Mouse (Mus musculus) intestine, embryonic 16.5 days (tissue): ENCODE results near the gene Ptprn2. TPM values are rescaled to one million over a fixed set of nuclear protein-coding genes. Genes with fewer than 3 reads are reported as not detected.

Experiments used
- ATAC-seq: fragments of 200-750 bp; cut with Nextera tagmentation; 2 replicates; pipeline ENCODE4 v1.8.0; 2017; ENCODE audit warnings: moderate TSS enrichment, moderate library complexity
- H3K27ac ChIP-seq: fragments of 300-500 bp; sonication (generic); 2 replicates; pipeline ENCODE4 v1.5.1; 2014; ENCODE audit warnings: mild to moderate bottlenecking, low read length
- H3K27me3 ChIP-seq: fragments of 300-500 bp; sonication (generic); replicated peaks from 2 replicates; pipeline ENCODE4 v1.6.1; 2014; ENCODE audit warnings: low read length, control low read depth, mixed read lengths; ENCODE audit not compliant: control insufficient read depth, insufficient read depth
- H3K36me3 ChIP-seq: fragments of 300-500 bp; sonication (generic); 2 replicates; pipeline ENCODE4 v1.6.1; 2014; ENCODE audit warnings: low read length, control low read depth; ENCODE audit not compliant: control insufficient read depth, insufficient read depth
- H3K4me1 ChIP-seq: fragments of 300-500 bp; sonication (generic); 2 replicates; pipeline ENCODE4 v1.6.1; 2014; ENCODE audit warnings: low read length, control low read depth, mixed read lengths; ENCODE audit not compliant: control insufficient read depth, insufficient read depth
- H3K4me2 ChIP-seq: fragments of 300-500 bp; sonication (generic); 2 replicates; pipeline ENCODE4 v1.6.1; 2014; ENCODE audit warnings: low read depth, low read length, control low read depth
- H3K4me3 ChIP-seq: fragments of 300-500 bp; sonication (generic); 2 replicates; pipeline ENCODE4 v1.5.1; 2014; ENCODE audit warnings: mild to moderate bottlenecking, low read length
- H3K9ac ChIP-seq: fragments of 300-500 bp; sonication (generic); 2 replicates; pipeline ENCODE4 v1.6.1; 2014; ENCODE audit warnings: low read depth, low read length
- H3K9me3 ChIP-seq: fragments of 300-500 bp; sonication (generic); 2 replicates; pipeline ENCODE4 v1.6.1; 2016; ENCODE audit warnings: low read length, control low read depth; ENCODE audit not compliant: control insufficient read depth
- WGBS: fragments of 180-500 bp; shearing (Covaris S2); extraction: QIAGEN DNeasy Blood & Tissue Kit; methylation state at CpG from one replicate; pipeline ENCODE4 v1.1.7; 2014; 5-methylcytosine and 5-hydroxymethylcytosine counted together
- polyA plus RNA-seq: library from polyadenylated mRNA; unstranded; fragments of >200 nt; fragmentation: Nextera tagmentation; extraction: Ambion mirVana; gene quantifications from 2 replicates; pipeline ENCODE4 v1.2.1, GENCODE M21; 2015

The Ptprn2 gene
- polyA plus RNA-seq, 1 experiment from 2014 or later, result 1.8 TPM

GRCm38 (mm10) chr12:117047384-117048251 lies 562.1 kb downstream of the Ptprn2 start:
- Histone ChIP-seq H3K27ac (no peak overlapping the region), H3K9ac (no peak overlapping the region), H3K4me3 (no peak overlapping the region), H3K27me3 (no peaks in the 10 kb centered on the region), H3K9me3 (no peaks in the 10 kb centered on the region), H3K4me2 (no peak overlapping the region), H3K4me1 (no peaks in the 10 kb centered on the region), H3K36me3 (no peaks in the 10 kb centered on the region)
- ATAC-seq, result no peak
- WGBS, result 21% methylated on average over 3 of the region's 3 CpGs

- ATAC-seq, result no peak
- no peak overlapping the region for H3K27ac ChIP-seq
- no peaks in the 10 kb centered on the region for H3K9me3 ChIP-seq
- WGBS, result 85% methylated on average over 10 of the region's 10 CpGs
- H3K9ac ChIP-seq, result no peak overlapping the region
- no peaks in the 10 kb centered on the region for H3K36me3 ChIP-seq
- H3K4me2 ChIP-seq, result no peak overlapping the region
- no peaks in the 10 kb centered on the region for H3K27me3 ChIP-seq
- no peak overlapping the region for H3K4me3 ChIP-seq
- H3K4me1 ChIP-seq, result no peaks in the 10 kb centered on the region
These were observed 564.3 kb downstream of the Ptprn2 start for GRCm38 (mm10) chr12:117049829-117050228.

GRCm38 (mm10) chr12:117053223-117053850 lies 567.8 kb downstream of the Ptprn2 start:
- no peak for ATAC-seq
- no peak overlapping the region for H3K9ac ChIP-seq
- H3K9me3 ChIP-seq, result no peaks in the 10 kb centered on the region
- WGBS, result 61% methylated on average over 9 of the region's 9 CpGs
- H3K27me3 ChIP-seq, result no peaks in the 10 kb centered on the region
- no peak overlapping the region for H3K27ac ChIP-seq
- H3K4me2 ChIP-seq, result 0 out of 2 replicates have a peak overlapping the region, but pooled peaks have one; percentile 21
- H3K4me3 ChIP-seq, result no peak overlapping the region
- H3K36me3 ChIP-seq, result no peaks in the 10 kb centered on the region
- no peaks in the 10 kb centered on the region for H3K4me1 ChIP-seq

GRCm38 (mm10) chr12:117053851-117054769 lies 568.6 kb downstream of the Ptprn2 start:
- H3K4me1 ChIP-seq, result no peaks in the 10 kb centered on the region
- no peaks in the 10 kb centered on the region for H3K27me3 ChIP-seq
- no peak overlapping the region for H3K27ac ChIP-seq
- peak overlapping the region; percentile 21; the same call in 1 of the 2 replicates for H3K4me2 ChIP-seq
- H3K9me3 ChIP-seq, result no peaks in the 10 kb centered on the region
- H3K4me3 ChIP-seq, result no peak overlapping the region
- H3K36me3 ChIP-seq, result no peaks in the 10 kb centered on the region
- ATAC-seq, result peak; percentile 53; the same call in 1 of the 2 replicates
- H3K9ac ChIP-seq, result no peak overlapping the region
- 30% methylated on average over 21 of the region's 21 CpGs for WGBS

GRCm38 (mm10) chr12:117054925-117055570 lies 569.5 kb downstream of the Ptprn2 start:
- no peaks in the 10 kb centered on the region for H3K4me1 ChIP-seq
- ATAC-seq, result no peak
- no peaks in the 10 kb centered on the region for H3K36me3 ChIP-seq
- no peaks in the 10 kb centered on the region for H3K27me3 ChIP-seq
- no peak overlapping the region for H3K9ac ChIP-seq
- no peak overlapping the region for H3K27ac ChIP-seq
- no peak overlapping the region for H3K4me2 ChIP-seq
- H3K9me3 ChIP-seq, result no peaks in the 10 kb centered on the region
- 81% methylated on average over 10 of the region's 10 CpGs for WGBS
- H3K4me3 ChIP-seq, result no peak overlapping the region

- 72% methylated on average over 6 of the region's 6 CpGs for WGBS
- Histone ChIP-seq H3K4me2 (no peak overlapping the region), H3K36me3 (no peaks in the 10 kb centered on the region), H3K9ac (no peak overlapping the region), H3K4me3 (no peak overlapping the region), H3K9me3 (no peaks in the 10 kb centered on the region), H3K4me1 (no peaks in the 10 kb centered on the region), H3K27me3 (no peaks in the 10 kb centered on the region), H3K27ac (no peak overlapping the region)
- no peak for ATAC-seq
These were observed 572.9 kb downstream of the Ptprn2 start for GRCm38 (mm10) chr12:117058184-117058958.

- Histone ChIP-seq H3K36me3 (no peaks in the 10 kb centered on the region), H3K9me3 (no peaks in the 10 kb centered on the region), H3K4me2 (no peak overlapping the region), H3K4me1 (no peaks in the 10 kb centered on the region), H3K9ac (no peak overlapping the region), H3K27me3 (no peaks in the 10 kb centered on the region), H3K27ac (no peak overlapping the region), H3K4me3 (no peak overlapping the region)
- no peak for ATAC-seq
- 75% methylated on average over 7 of the region's 7 CpGs for WGBS
These were observed 573.5 kb downstream of the Ptprn2 start for GRCm38 (mm10) chr12:117058975-117059374.

GRCm38 (mm10) chr12:117077664-117078063 lies 592.1 kb downstream of the Ptprn2 start:
- 70% methylated on average over 7 of the region's 7 CpGs for WGBS
- H3K27ac ChIP-seq, result no peak overlapping the region
- H3K36me3 ChIP-seq, result no peaks in the 10 kb centered on the region
- no peaks in the 10 kb centered on the region for H3K4me1 ChIP-seq
- no peaks in the 10 kb centered on the region for H3K27me3 ChIP-seq
- H3K9me3 ChIP-seq, result no peaks in the 10 kb centered on the region
- no peak for ATAC-seq
- no peak overlapping the region for H3K9ac ChIP-seq
- H3K4me3 ChIP-seq, result no peak overlapping the region
- no peak overlapping the region for H3K4me2 ChIP-seq
